Mouse (Mus musculus) heart, postnatal 0 days (tissue): ENCODE measurements around the gene Sntn. TPM values are rescaled to one million over a fixed set of nuclear protein-coding genes. Genes with fewer than 3 reads are reported as not detected.

Experiments used
- ATAC-seq: fragments of 200-750 bp; cut with Nextera tagmentation; 2 replicates; pipeline ENCODE4 v1.8.0; 2017; ENCODE audit warnings: low read depth, moderate number of reproducible peaks, moderate library complexity; ENCODE audit not compliant: insufficient read depth
- DNase-seq: peaks from one replicate; pipeline ENCODE4 v3.0.0-alpha.2; 2016; ENCODE audit warnings: low spot score
- H3K27ac ChIP-seq: fragments of 300-500 bp; sonication (generic); 2 replicates; pipeline ENCODE4 v1.5.1; 2014; ENCODE audit warnings: low read depth, mild to moderate bottlenecking
- H3K27me3 ChIP-seq: fragments of 300-500 bp; sonication (generic); 2 replicates; pipeline ENCODE4 v1.6.1; 2014; ENCODE audit warnings: low read length, mixed read lengths; ENCODE audit not compliant: control insufficient read depth, insufficient read depth
- H3K36me3 ChIP-seq: fragments of 300-500 bp; sonication (generic); replicated peaks from 2 replicates; pipeline ENCODE4 v1.6.1; 2014; ENCODE audit warnings: low read length, mixed read lengths; ENCODE audit not compliant: control insufficient read depth, insufficient read depth
- H3K4me1 ChIP-seq: fragments of 300-500 bp; sonication (generic); 2 replicates; pipeline ENCODE4 v1.6.1; 2014; ENCODE audit warnings: antibody characterized with exemption; ENCODE audit not compliant: control insufficient read depth, insufficient read depth
- H3K4me2 ChIP-seq: fragments of 300-500 bp; sonication (generic); 2 replicates; pipeline ENCODE4 v1.6.1; 2014; ENCODE audit warnings: low read depth, mild to moderate bottlenecking, low read length, moderate library complexity
- H3K4me3 ChIP-seq: fragments of 300-500 bp; sonication (generic); 2 replicates; pipeline ENCODE4 v1.5.1; 2014; ENCODE audit warnings: low read depth, low read length
- H3K9ac ChIP-seq: fragments of 300-500 bp; sonication (generic); replicated peaks from 2 replicates; pipeline ENCODE4 v1.6.1; 2014; ENCODE audit warnings: low read depth, low read length, mixed read lengths
- H3K9me3 ChIP-seq: fragments of 300-500 bp; sonication (generic); replicated peaks from 2 replicates; pipeline ENCODE4 v1.6.1; 2016; ENCODE audit warnings: low read length; ENCODE audit not compliant: control insufficient read depth
- CTCF ChIP-seq: IDR thresholded peaks from 2 replicates; pipeline ENCODE4 v1.5.1; 2016; ENCODE audit warnings: antibody characterized with exemption, control low read depth, low read depth
- EP300 ChIP-seq: IDR thresholded peaks from 2 replicates; pipeline ENCODE4 v1.6.1; 2016; ENCODE audit warnings: antibody characterized with exemption, low read depth
- WGBS: fragments of 180-500 bp; shearing (Covaris S2); extraction: QIAGEN DNeasy Blood & Tissue Kit; methylation state at CpG from one replicate; pipeline ENCODE4 v1.1.7; 2014; 5-methylcytosine and 5-hydroxymethylcytosine counted together
- polyA plus RNA-seq: library from polyadenylated mRNA; unstranded; fragments of >200 nt; fragmentation: Nextera tagmentation; extraction: Ambion mirVana; gene quantifications from 2 replicates; pipeline ENCODE4 v1.2.1, GENCODE M21; 2015
- total RNA-seq: library from RNA; depleted of rRNA; stranded (reverse); fragments of >200 nt; gene quantifications from 2 replicates; pipeline ENCODE4 v1.2.3, GENCODE M21; 2014; ENCODE audit warnings: low replicate concordance; rRNA removed

Sntn gene
- total RNA-seq (not detected in 2 replicates), polyA plus RNA-seq (1.0 TPM in 1 of 2 replicates, not detected in the other)

DNA sequence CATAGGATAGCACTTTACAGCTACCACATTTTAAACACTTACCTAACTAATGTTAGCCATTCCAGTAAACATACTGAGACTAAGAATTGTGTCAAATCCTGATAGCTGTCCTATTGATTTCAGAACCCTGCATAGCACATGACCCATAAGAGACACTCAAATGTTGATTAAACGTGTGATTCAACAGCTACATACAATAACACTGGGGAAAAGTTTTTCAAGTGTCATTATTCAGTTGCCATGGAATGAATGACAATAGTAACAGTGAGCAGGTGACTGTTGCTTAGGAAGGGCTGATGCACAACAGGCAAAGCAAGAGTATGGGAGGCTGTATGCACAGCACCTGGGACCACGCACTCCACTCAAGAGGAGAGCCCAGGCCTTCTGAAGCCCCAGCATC lies at the start of gene Sntn:
Gene Sntn, plus strand, starts transcription at position 301 of the 400 bp plus-strand sequence.
- Histone ChIP-seq H3K27me3 (no peaks in the 10 kb centered on the region), H3K4me3 (no peak within 1 kb of the TSS), H3K9ac (no peak within 1 kb of the TSS), H3K4me1 (no peaks in the 10 kb centered on the region), H3K27ac (no peak within 1 kb of the TSS), H3K9me3 (no peaks in the 10 kb centered on the region), H3K36me3 (no peaks in the 10 kb centered on the region), H3K4me2 (no peak within 1 kb of the TSS)
- DNase-seq, result no peak
- ATAC-seq, result no peak
- TF ChIP-seq EP300 (no peak), CTCF (no peak)
- WGBS, result 75% methylated on average over 2 of the region's 2 CpGs

DNA sequence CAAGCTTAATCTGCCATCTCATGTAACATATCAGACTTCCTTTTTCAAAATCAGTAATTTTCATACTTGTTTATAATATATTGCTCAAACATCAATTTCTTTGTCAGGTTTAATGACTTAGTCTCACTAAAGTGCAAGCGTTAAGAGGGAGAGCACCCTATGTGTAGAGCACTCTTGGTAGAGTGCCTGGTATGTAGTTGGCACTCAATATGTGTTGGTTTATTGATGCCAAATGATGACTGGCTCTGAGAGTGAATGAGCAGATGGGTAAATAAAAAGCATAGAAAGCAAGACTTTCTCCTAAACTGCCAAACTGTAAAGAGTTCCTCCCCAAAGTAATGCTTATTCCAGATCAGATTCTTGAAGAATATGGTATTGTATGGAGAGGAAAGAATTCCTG lies 20.8 kb upstream of the Sntn start:
- Histone ChIP-seq H3K4me2 (no peak overlapping the region), H3K27ac (no peak overlapping the region), H3K27me3 (no peaks in the 10 kb centered on the region), H3K4me3 (no peak overlapping the region), H3K9ac (no peak overlapping the region), H3K4me1 (no peaks in the 10 kb centered on the region), H3K9me3 (no peaks in the 10 kb centered on the region), H3K36me3 (no peaks in the 10 kb centered on the region)
- TF ChIP-seq CTCF (no peak), EP300 (no peak)
- WGBS, result 83% methylated on average over 1 of the region's 1 CpGs
- ATAC-seq, result no peak
- DNase-seq, result no peak

DNA sequence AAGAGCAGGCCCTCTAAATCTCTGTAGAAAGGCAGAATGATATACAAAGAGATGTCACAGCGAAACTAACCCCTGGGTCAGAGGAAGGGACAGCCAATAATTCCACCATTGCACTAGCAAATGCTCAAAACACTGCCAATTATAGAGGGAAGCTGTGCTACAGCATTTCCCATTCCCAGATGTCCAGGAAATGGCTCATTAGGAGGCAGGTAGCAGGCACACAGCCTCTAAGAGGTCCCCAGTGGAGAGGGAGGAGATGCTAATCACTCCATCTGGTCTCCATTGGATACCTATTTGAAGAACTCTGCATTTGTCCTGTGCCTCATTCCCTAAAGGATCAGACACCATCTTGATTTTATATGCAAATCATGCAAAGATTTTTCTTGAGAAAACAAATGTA lies 19.6 kb upstream of the Sntn start:
- Histone ChIP-seq H3K4me2 (no peak overlapping the region), H3K9me3 (no peaks in the 10 kb centered on the region), H3K4me3 (no peak overlapping the region), H3K4me1 (no peaks in the 10 kb centered on the region), H3K27ac (no peak overlapping the region), H3K36me3 (no peaks in the 10 kb centered on the region), H3K9ac (no peak overlapping the region), H3K27me3 (no peaks in the 10 kb centered on the region)
- no peak for ATAC-seq
- no peak for DNase-seq
- WGBS, result 58% methylated on average over 1 of the region's 1 CpGs
- TF ChIP-seq EP300 (no peak), CTCF (no peak)

- no peak for DNase-seq
- Histone ChIP-seq H3K4me2 (no peak overlapping the region), H3K27me3 (no peaks in the 10 kb centered on the region), H3K4me1 (no peaks in the 10 kb centered on the region), H3K27ac (no peak overlapping the region), H3K36me3 (no peaks in the 10 kb centered on the region), H3K4me3 (no peak overlapping the region), H3K9ac (no peak overlapping the region), H3K9me3 (no peaks in the 10 kb centered on the region)
- ATAC-seq, result no peak
- WGBS, result 68% methylated on average over 2 of the region's 2 CpGs
- TF ChIP-seq EP300, result no peak
- TF ChIP-seq CTCF, result no peak
These were observed 19.0 kb upstream of the Sntn start for GRCm38 (mm10) chr14:13651541-13652298.

- Histone ChIP-seq H3K4me2 (no peak overlapping the region), H3K9ac (no peak overlapping the region), H3K4me3 (no peak overlapping the region), H3K4me1 (no peaks in the 10 kb centered on the region), H3K9me3 (no peaks in the 10 kb centered on the region), H3K27ac (no peak overlapping the region), H3K36me3 (no peaks in the 10 kb centered on the region), H3K27me3 (no peaks in the 10 kb centered on the region)
- TF ChIP-seq EP300, result no peak
- TF ChIP-seq CTCF, result no peak
- ATAC-seq (no peak), DNase-seq (no peak)
- 29% methylated on average over 1 of the region's 1 CpGs for WGBS
These were observed 16.0 kb downstream of the Sntn start for GRCm38 (mm10) chr14:13686716-13687115.

- no peaks in the 10 kb centered on the region for H3K9me3 ChIP-seq
- TF ChIP-seq EP300 (no peak), CTCF (no peak)
- no peak for DNase-seq
- no peak overlapping the region for H3K4me3 ChIP-seq
- WGBS, result 45% methylated on average over 2 of the region's 2 CpGs
- H3K9ac ChIP-seq, result no peak overlapping the region
- no peak overlapping the region for H3K27ac ChIP-seq
- no peaks in the 10 kb centered on the region for H3K36me3 ChIP-seq
- no peaks in the 10 kb centered on the region for H3K27me3 ChIP-seq
- H3K4me2 ChIP-seq, result no peak overlapping the region
- ATAC-seq, result no peak
- H3K4me1 ChIP-seq, result no peaks in the 10 kb centered on the region
These were observed 19.8 kb downstream of the Sntn start for GRCm38 (mm10) chr14:13690426-13690825.
